Mouse (Mus musculus): ENCODE measurements around the gene Pdcd4.

DNA sequence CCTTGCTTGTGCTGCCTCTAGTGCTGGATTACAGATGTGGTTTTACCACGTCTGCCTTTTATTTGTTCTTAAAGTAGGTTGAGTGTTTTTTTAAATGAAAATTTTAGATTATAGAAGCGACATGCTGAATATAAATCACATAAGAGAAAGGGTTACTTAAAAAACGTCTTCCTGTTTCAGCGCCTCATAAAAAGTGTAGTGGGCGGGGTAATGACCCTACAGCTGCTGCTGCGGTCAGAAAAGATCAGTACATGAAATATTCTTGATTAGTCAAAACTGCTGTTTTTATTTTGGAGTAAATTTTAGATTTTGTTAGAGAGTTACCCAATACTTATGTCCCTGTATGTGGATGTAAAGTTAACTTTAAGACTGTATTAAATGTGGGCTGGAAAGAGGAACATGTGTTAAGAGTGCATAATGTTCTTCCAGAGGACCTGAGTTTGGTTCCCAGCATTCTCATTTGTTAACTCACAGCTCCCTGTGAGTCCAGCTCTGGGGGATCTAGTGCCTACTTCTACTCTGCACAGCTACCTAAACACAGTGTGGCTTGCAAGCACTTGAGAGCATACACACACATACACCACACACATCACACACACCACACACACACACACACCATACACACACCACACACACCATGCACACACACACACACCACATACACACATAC, 14.1 kb downstream of the Pdcd4 start:
- TF ChIP-seq CTCF (IDR thresholded peaks at IDR 0.05; ENCODE audit: borderline replicate concordance, extremely low read depth, insufficient read depth, insufficient read length) (no peak), POLR2A (IDR thresholded peaks at IDR 0.05; ENCODE audit: borderline replicate concordance, extremely low read depth, insufficient read depth, insufficient read length, poor library complexity, severe bottlenecking) (no peak)

Data from brain, embryonic 14.5 days (tissue).